Mouse (Mus musculus): ENCODE data around the gene Bad. TPM values are rescaled to one million over a fixed set of nuclear protein-coding genes. Genes with fewer than 3 reads are reported as not detected.

Bad gene
- polyA plus RNA-seq, 2 experiments: 22.8 to 25.7 TPM

DNA sequence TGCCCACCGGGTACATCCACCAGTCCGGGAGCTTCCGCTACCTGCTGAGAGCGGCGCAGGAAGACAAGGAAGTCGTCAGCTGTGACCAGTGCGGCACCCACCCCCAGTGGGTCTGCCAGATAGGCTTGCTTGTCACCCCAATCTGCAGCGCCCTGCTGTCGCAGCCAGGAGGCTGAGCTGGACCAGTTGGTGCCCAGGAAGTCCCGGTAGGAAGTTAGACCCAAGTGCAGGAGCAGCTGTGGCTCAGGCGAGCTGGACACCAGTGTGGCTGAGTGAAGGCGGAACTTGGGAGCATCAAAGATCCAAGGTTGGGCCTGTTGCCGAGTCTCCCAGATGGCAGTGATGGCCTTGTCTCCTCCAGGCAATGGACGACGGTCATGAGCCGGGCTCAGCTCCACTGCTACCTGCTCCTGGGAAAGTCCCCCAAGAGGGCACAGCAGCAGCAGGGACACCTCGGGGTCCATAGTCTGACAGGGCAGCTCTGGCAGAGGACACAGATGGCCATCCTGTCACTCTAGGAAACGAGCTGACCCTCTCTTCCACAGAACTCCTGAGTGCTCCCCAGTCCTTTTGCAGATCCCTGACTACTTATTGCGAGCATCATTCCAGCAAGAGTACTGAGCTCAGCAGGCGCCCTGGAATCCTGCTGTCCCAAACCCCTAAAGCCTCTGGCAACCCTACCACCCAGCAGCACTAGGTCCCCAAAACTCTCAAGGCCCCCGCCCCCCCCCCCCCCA, 53.8 kb downstream of the Bad start:
- H3K36me3 ChIP-seq (replicated peaks; ENCODE audit: control insufficient read depth, insufficient read depth, low read depth): peaks cover 19% of the 10 kb centered on the region
- H3K27ac ChIP-seq: no peak overlapping the region
- TF ChIP-seq CTCF (IDR thresholded peaks at IDR 0.05; ENCODE audit: low read depth): no peak
- no peak for TF ChIP-seq EP300 (IDR thresholded peaks at IDR 0.05; ENCODE audit: low read depth)
- no peaks in the 10 kb centered on the region for H3K9me3 ChIP-seq (ENCODE audit: control insufficient read depth, low read length)
- peak overlapping the region; percentile 86 for H3K4me2 ChIP-seq (ENCODE audit: low read depth)
- peaks cover 18 to 22% of the 10 kb centered on the region in 2 experiments for H3K4me1 ChIP-seq (replicated peaks; ENCODE audit: control insufficient read depth in 2 of 2, insufficient read depth in 2 of 2, low read length in 1 of 2)
- ATAC-seq (ENCODE audit: insufficient read depth) (no peak), DNase-seq (ENCODE audit: low read depth in 3 of 3, low spot score in 3 of 3) (no peak)
- H3K9ac ChIP-seq (replicated peaks): peak overlapping the region; percentile 66
- 42% methylated on average over 21 of the region's 21 CpGs for WGBS (ENCODE audit: insufficient replicate concordance)
- H3K4me3 ChIP-seq (ENCODE audit: insufficient read depth in 1 of 2, low read depth in 2 of 2, low read length in 2 of 2): peak overlapping the region; percentile 62 to 67
- no peaks in the 10 kb centered on the region for H3K27me3 ChIP-seq (ENCODE audit: control insufficient read depth, insufficient read depth, low read length)

DNA sequence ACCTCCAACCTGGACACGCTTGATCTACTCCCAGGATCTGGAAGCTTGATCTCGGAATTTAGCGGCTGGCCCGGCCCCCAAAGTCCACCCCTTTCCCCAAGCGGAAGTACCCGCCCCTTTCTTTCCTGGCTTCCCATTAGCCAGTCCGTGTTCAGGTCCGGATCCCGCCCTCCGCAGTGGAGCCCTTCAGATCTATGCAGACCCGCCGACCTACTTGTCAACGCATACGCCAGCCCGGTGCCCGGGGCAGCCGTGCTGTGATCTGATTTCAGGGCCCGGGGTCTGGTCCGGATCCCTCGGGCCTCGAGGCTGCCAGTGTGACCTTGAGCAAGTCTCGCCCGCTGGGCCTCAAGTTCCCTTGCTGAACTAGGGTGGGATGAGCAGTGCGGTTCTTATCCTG, 54.3 kb downstream of the Bad start, which contains the start of the genes Nudt22 and Trpt1:
Gene Nudt22 (minus strand): TSS at position 112 of the 400 bp plus-strand sequence.
Gene Trpt1 (plus strand): TSS at position 126 of the 400 bp plus-strand sequence.
- Histone ChIP-seq H3K4me3 (ENCODE audit: insufficient read depth in 1 of 2, low read depth in 2 of 2, low read length in 2 of 2) (peak within 1 kb of the TSS; percentile 62 to 67), H3K27me3 (ENCODE audit: control insufficient read depth, insufficient read depth, low read length) (no peaks in the 10 kb centered on the region), H3K4me1 (replicated peaks; ENCODE audit: control insufficient read depth in 2 of 2, insufficient read depth in 2 of 2, low read length in 1 of 2) (peaks cover 18 to 22% of the 10 kb centered on the region in 2 experiments), H3K9me3 (ENCODE audit: control insufficient read depth, low read length) (no peaks in the 10 kb centered on the region), H3K9ac (replicated peaks) (peak within 1 kb of the TSS; percentile 66), H3K27ac (peak within 1 kb of the TSS; percentile 24), H3K36me3 (replicated peaks; ENCODE audit: control insufficient read depth, insufficient read depth, low read depth) (peaks cover 19% of the 10 kb centered on the region), H3K4me2 (ENCODE audit: low read depth) (peak within 1 kb of the TSS; percentile 86)
- DNase-seq (ENCODE audit: low read depth in 3 of 3, low spot score in 3 of 3) (peak; percentile 76 to 82 (median 78)), ATAC-seq (ENCODE audit: insufficient read depth) (peak; percentile 58)
- TF ChIP-seq CTCF (IDR thresholded peaks at IDR 0.05; ENCODE audit: low read depth) (no peak), EP300 (IDR thresholded peaks at IDR 0.05; ENCODE audit: low read depth) (no peak)
- WGBS (ENCODE audit: insufficient replicate concordance): 1% methylated on average over 24 of the region's 24 CpGs

DNA sequence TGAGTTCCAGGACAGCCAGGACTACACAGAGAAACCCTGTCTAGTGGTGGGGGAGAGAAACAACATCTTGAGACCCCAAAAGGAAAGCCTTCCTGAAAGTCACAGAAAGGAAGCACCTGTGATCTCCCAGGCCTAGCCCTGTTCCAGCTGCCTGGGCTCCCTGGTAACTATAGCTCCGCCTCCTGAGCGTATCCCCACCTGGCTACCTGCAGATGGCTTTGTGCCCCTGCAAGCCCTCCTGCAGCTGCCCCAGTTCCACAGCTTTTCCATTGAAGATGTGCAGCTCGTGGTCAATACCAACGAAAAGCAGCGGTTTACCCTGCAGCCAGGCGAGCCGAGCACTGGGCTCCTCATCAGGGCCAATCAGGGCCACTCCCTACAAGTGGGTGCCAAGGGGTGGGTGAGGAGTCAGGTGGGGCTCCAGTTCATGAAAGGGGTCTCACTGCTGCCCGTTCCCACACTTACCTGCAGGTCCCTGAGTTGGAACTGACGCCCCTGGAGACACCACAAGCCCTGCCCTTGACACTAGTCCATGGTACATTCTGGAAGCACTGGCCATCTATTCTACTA, 56.1 kb downstream of the Bad start:
- DNase-seq (ENCODE audit: low read depth in 3 of 3, low spot score in 3 of 3) (no peak), ATAC-seq (ENCODE audit: insufficient read depth) (no peak)
- Histone ChIP-seq H3K4me1 (replicated peaks; ENCODE audit: control insufficient read depth in 2 of 2, insufficient read depth in 2 of 2, low read length in 1 of 2) (peaks cover 13% of the 10 kb centered on the region in 2 experiments), H3K36me3 (replicated peaks; ENCODE audit: control insufficient read depth, insufficient read depth, low read depth) (peaks cover 34% of the 10 kb centered on the region), H3K9me3 (ENCODE audit: control insufficient read depth, low read length) (no peaks in the 10 kb centered on the region), H3K4me3 (ENCODE audit: insufficient read depth in 1 of 2, low read depth in 2 of 2, low read length in 2 of 2) (no peak overlapping the region), H3K9ac (replicated peaks) (no peak overlapping the region), H3K27ac (no peak overlapping the region), H3K27me3 (ENCODE audit: control insufficient read depth, insufficient read depth, low read length) (no peaks in the 10 kb centered on the region), H3K4me2 (ENCODE audit: low read depth) (no peak overlapping the region)
- WGBS (ENCODE audit: insufficient replicate concordance): 84% methylated on average over 9 of the region's 9 CpGs
- TF ChIP-seq CTCF (IDR thresholded peaks at IDR 0.05; ENCODE audit: low read depth) (no peak), EP300 (IDR thresholded peaks at IDR 0.05; ENCODE audit: low read depth) (no peak)

- WGBS (ENCODE audit: insufficient replicate concordance): 83% methylated on average over 19 of the region's 19 CpGs
These were observed 57.9 kb downstream of the Bad start for GRCm38 (mm10) chr19:6999360-7000063.

More at GRCm38 (mm10) chr19:6999360-7000063, 57.9 kb downstream of the Bad start:
- no peak for ATAC-seq (ENCODE audit: insufficient read depth)
- Histone ChIP-seq H3K4me3 (ENCODE audit: insufficient read depth in 1 of 2, low read depth in 2 of 2, low read length in 2 of 2) (no peak overlapping the region), H3K4me1 (replicated peaks; ENCODE audit: control insufficient read depth in 2 of 2, insufficient read depth in 2 of 2, low read length in 1 of 2) (peaks cover 8% of the 10 kb centered on the region in 2 experiments), H3K27ac (no peak overlapping the region), H3K9ac (replicated peaks) (no peak overlapping the region), H3K4me2 (ENCODE audit: low read depth) (no peak overlapping the region), H3K27me3 (ENCODE audit: control insufficient read depth, insufficient read depth, low read length) (no peaks in the 10 kb centered on the region), H3K9me3 (ENCODE audit: control insufficient read depth, low read length) (no peaks in the 10 kb centered on the region), H3K36me3 (replicated peaks; ENCODE audit: control insufficient read depth, insufficient read depth, low read depth) (peaks cover 34% of the 10 kb centered on the region)
- DNase-seq (ENCODE audit: low read depth in 3 of 3, low spot score in 3 of 3): no peak
- no peak for TF ChIP-seq EP300 (IDR thresholded peaks at IDR 0.05; ENCODE audit: low read depth)
- no peak for TF ChIP-seq CTCF (IDR thresholded peaks at IDR 0.05; ENCODE audit: low read depth)

Small RNAs within 50 kb of the gene (microRNA-seq; reads per million reads assigned to microRNA genes)
- 3.0 reads per million for gene Mir6990

Other genes with a start within 250 kb of the Bad start
- gene Rps6ka4, start 101.2 kb upstream of the Bad start, polyA plus RNA-seq (2012; rRNA removed): 3.0 and 3.1 TPM in 2 replicates
- gene Rps6ka4, start 101.2 kb upstream of the Bad start, polyA plus RNA-seq (2014; fragmentation: Nextera tagmentation; extraction: Ambion mirVana): 4.3 and 5.4 TPM in 2 replicates
- 1.5 and 2.3 TPM in 2 replicates for gene Ccdc88b, start 83.7 kb upstream of the Bad start, polyA plus RNA-seq (2012; rRNA removed)
- 0.76 and 1.1 TPM in 2 replicates for gene Ccdc88b, start 83.7 kb upstream of the Bad start, polyA plus RNA-seq (2014; fragmentation: Nextera tagmentation; extraction: Ambion mirVana)
- 65.7 and 69.4 TPM in 2 replicates for gene Trmt112, start 32.2 kb upstream of the Bad start, polyA plus RNA-seq (2012; rRNA removed)
- 75.2 and 77.4 TPM in 2 replicates for gene Trmt112, start 32.2 kb upstream of the Bad start, polyA plus RNA-seq (2014; fragmentation: Nextera tagmentation; extraction: Ambion mirVana)
- 41.8 and 54.9 TPM in 2 replicates for gene Prdx5, start 31.8 kb upstream of the Bad start, polyA plus RNA-seq (2012; rRNA removed)
- gene Prdx5, start 31.8 kb upstream of the Bad start, polyA plus RNA-seq (2014; fragmentation: Nextera tagmentation; extraction: Ambion mirVana): 78.7 and 87.2 TPM in 2 replicates
- 6.2 and 6.6 TPM in 2 replicates for gene Esrra, start 20.0 kb upstream of the Bad start, polyA plus RNA-seq (2012; rRNA removed)
- gene Esrra, start 20.0 kb upstream of the Bad start, polyA plus RNA-seq (2014; fragmentation: Nextera tagmentation; extraction: Ambion mirVana): 1.6 and 2.2 TPM in 2 replicates
- 0.13 and 0.16 TPM in 2 replicates for gene Catsperz, start 16.5 kb upstream of the Bad start, polyA plus RNA-seq (2012; rRNA removed)
- gene Catsperz, start 16.5 kb upstream of the Bad start, polyA plus RNA-seq (2014; fragmentation: Nextera tagmentation; extraction: Ambion mirVana): 0.28 and 0.37 TPM in 2 replicates
- not detected in 2 replicates for gene Kcnk4, start 7.3 kb upstream of the Bad start, polyA plus RNA-seq (2012; rRNA removed)
- gene Kcnk4, start 7.3 kb upstream of the Bad start, polyA plus RNA-seq (2014; fragmentation: Nextera tagmentation; extraction: Ambion mirVana): 0.05 TPM in 1 of 2 replicates, not detected in the other
- 5.5 and 8.8 TPM in 2 replicates for gene Gpr137, start 619 bp downstream of the Bad start, polyA plus RNA-seq (2012; rRNA removed)
- 4.4 and 4.5 TPM in 2 replicates for gene Gpr137, start 619 bp downstream of the Bad start, polyA plus RNA-seq (2014; fragmentation: Nextera tagmentation; extraction: Ambion mirVana)
- 52.2 and 69.6 TPM in 2 replicates for gene Ppp1r14b, start 33.1 kb downstream of the Bad start, polyA plus RNA-seq (2012; rRNA removed)
- gene Ppp1r14b, start 33.1 kb downstream of the Bad start, polyA plus RNA-seq (2014; fragmentation: Nextera tagmentation; extraction: Ambion mirVana): 74.0 and 79.2 TPM in 2 replicates
- 7.2 and 7.7 TPM in 2 replicates for gene Plcb3, start 34.6 kb downstream of the Bad start, polyA plus RNA-seq (2012; rRNA removed)
- gene Plcb3, start 34.6 kb downstream of the Bad start, polyA plus RNA-seq (2014; fragmentation: Nextera tagmentation; extraction: Ambion mirVana): 4.6 and 4.9 TPM in 2 replicates
- gene Fkbp2, start 38.6 kb downstream of the Bad start, polyA plus RNA-seq (2012; rRNA removed): 31.7 and 46.1 TPM in 2 replicates
- gene Fkbp2, start 38.6 kb downstream of the Bad start, polyA plus RNA-seq (2014; fragmentation: Nextera tagmentation; extraction: Ambion mirVana): 65.7 and 67.1 TPM in 2 replicates
- gene Vegfb, start 45.8 kb downstream of the Bad start, polyA plus RNA-seq (2012; rRNA removed): 7.6 and 8.0 TPM in 2 replicates
- 9.5 and 10.2 TPM in 2 replicates for gene Vegfb, start 45.8 kb downstream of the Bad start, polyA plus RNA-seq (2014; fragmentation: Nextera tagmentation; extraction: Ambion mirVana)
- 7.8 and 8.6 TPM in 2 replicates for gene Dnajc4, start 50.7 kb downstream of the Bad start, polyA plus RNA-seq (2012; rRNA removed)
- gene Dnajc4, start 50.7 kb downstream of the Bad start, polyA plus RNA-seq (2014; fragmentation: Nextera tagmentation; extraction: Ambion mirVana): 10.0 and 10.5 TPM in 2 replicates
- 6.8 and 7.1 TPM in 2 replicates for gene Nudt22, start 54.3 kb downstream of the Bad start, polyA plus RNA-seq (2012; rRNA removed)
- gene Nudt22, start 54.3 kb downstream of the Bad start, polyA plus RNA-seq (2014; fragmentation: Nextera tagmentation; extraction: Ambion mirVana): 9.7 and 10.9 TPM in 2 replicates
- gene Trpt1, start 54.3 kb downstream of the Bad start, polyA plus RNA-seq (2012; rRNA removed): 1.8 and 1.9 TPM in 2 replicates
- 1.7 and 2.0 TPM in 2 replicates for gene Trpt1, start 54.3 kb downstream of the Bad start, polyA plus RNA-seq (2014; fragmentation: Nextera tagmentation; extraction: Ambion mirVana)
- gene Fermt3, start 77.6 kb downstream of the Bad start, polyA plus RNA-seq (2012; rRNA removed): 58.1 and 58.9 TPM in 2 replicates
- 72.2 and 78.4 TPM in 2 replicates for gene Fermt3, start 77.6 kb downstream of the Bad start, polyA plus RNA-seq (2014; fragmentation: Nextera tagmentation; extraction: Ambion mirVana)
- gene Stip1, start 98.1 kb downstream of the Bad start, polyA plus RNA-seq (2012; rRNA removed): 56.2 and 86.2 TPM in 2 replicates
- 113 and 122 TPM in 2 replicates for gene Stip1, start 98.1 kb downstream of the Bad start, polyA plus RNA-seq (2014; fragmentation: Nextera tagmentation; extraction: Ambion mirVana)
- gene Macrod1, start 114.9 kb downstream of the Bad start, polyA plus RNA-seq (2012; rRNA removed): 4.5 TPM in 2 replicates
- 3.7 and 5.1 TPM in 2 replicates for gene Macrod1, start 114.9 kb downstream of the Bad start, polyA plus RNA-seq (2014; fragmentation: Nextera tagmentation; extraction: Ambion mirVana)
- gene Flrt1, start 163.9 kb downstream of the Bad start, polyA plus RNA-seq (2012; rRNA removed): 0.01 and 0.02 TPM in 2 replicates
- gene Flrt1, start 163.9 kb downstream of the Bad start, polyA plus RNA-seq (2014; fragmentation: Nextera tagmentation; extraction: Ambion mirVana): 0.08 and 0.09 TPM in 2 replicates

Data from liver, embryonic 14.5 days (tissue).